Mouse (Mus musculus): ENCODE data around the gene Bora. TPM values are rescaled to one million over a fixed set of nuclear protein-coding genes. Genes with fewer than 3 reads are reported as not detected.

The Bora gene
- 3.5 and 4.0 TPM in 2 replicates for polyA plus RNA-seq (2012; rRNA removed)

DNA sequence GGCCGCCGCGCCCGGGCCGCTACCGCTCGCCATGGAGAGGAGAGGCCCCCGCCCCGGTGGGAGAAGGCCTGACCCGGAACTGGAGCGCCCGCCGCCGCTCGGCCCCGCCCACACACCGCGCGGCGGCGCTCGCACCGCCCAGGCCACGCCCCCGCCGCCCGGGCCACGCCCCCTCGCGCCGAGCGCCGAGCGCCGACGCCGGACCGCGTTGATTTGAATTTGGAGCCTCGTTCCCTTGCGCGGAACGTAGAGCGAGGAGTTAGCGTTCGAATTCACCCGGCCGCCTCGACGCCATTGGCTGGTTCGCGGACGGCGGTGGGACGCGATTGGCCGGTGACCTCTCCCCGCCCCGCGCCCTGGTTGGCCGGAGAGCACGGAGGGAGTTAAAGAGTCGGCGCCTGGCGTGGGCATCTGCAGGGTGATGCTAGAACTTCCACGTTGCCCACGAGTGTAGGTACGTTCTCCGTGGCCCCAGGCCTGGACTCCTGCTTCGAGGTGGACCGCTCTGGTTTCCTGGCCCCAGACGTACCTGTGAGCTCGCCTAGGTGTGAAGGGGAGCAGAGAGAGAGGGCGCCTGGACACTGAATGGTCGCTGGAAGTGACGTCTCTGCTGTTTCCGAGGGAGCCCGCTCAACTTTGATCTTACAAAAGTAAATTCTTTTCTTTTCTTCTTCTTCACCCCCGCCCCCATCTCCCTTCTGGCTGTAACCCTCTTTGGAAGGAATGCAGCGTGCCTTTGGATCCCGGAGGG is at the start of gene Bora, which contains the start of gene Mzt1:
Gene Bora (plus strand): TSS at position 192 of the 751 bp plus-strand sequence.
Gene Mzt1 (minus strand): TSS at position 104 of the 751 bp plus-strand sequence.
- TF ChIP-seq CTCF (IDR thresholded peaks at IDR 0.05; ENCODE audit: extremely low read depth, insufficient read depth, low read length) (no peak), POLR2A (IDR thresholded peaks at IDR 0.05; ENCODE audit: extremely low read depth, insufficient read depth, low read length) (0 out of 2 replicates have a peak, but pooled peaks have one; percentile 28)
- 0 out of 2 replicates have a peak within 1 kb of the TSS, but pooled peaks have one; percentile 61 for H3K27ac ChIP-seq (ENCODE audit: insufficient read depth, low read length)
- peak within 1 kb of the TSS; percentile 77 for H3K4me3 ChIP-seq (ENCODE audit: insufficient read depth, low read length)
- peaks cover 6% of the 10 kb centered on the region for H3K4me1 ChIP-seq (ENCODE audit: control insufficient read depth, insufficient read depth, low read length)

- no peaks in the 10 kb centered on the region for H3K4me1 ChIP-seq (ENCODE audit: control insufficient read depth, insufficient read depth, low read length)
- H3K27ac ChIP-seq (ENCODE audit: insufficient read depth, low read length): no peak overlapping the region
- H3K4me3 ChIP-seq (ENCODE audit: insufficient read depth, low read length): no peak overlapping the region
- no peak for TF ChIP-seq POLR2A (IDR thresholded peaks at IDR 0.05; ENCODE audit: extremely low read depth, insufficient read depth, low read length)
- TF ChIP-seq CTCF (IDR thresholded peaks at IDR 0.05; ENCODE audit: extremely low read depth, insufficient read depth, low read length): no peak
Measured at GRCm38 (mm10) chr14:99010224-99010919, 35.6 kb upstream of the Bora start.

DNA sequence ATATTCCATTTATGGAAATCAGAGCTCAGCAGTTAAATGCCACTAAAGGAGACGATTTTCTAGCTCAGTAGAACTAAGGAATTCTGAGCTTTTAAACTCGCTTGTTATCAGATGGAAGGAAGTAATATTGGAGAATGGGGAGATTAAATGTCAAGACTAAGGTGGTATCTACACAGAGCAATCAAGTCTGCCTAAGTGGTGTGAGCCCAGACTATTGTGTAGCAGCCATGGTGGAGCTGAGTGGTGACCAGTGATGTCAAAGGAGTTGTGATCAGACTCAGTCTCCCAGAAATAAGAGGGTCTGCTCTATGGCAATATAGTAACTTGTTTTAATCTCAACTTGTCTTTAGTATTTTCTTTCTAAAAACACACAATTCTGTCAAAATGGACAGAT is 35.1 kb upstream of the Bora start:
- H3K27ac ChIP-seq (ENCODE audit: insufficient read depth, low read length): no peak overlapping the region
- no peak overlapping the region for H3K4me3 ChIP-seq (ENCODE audit: insufficient read depth, low read length)
- no peaks in the 10 kb centered on the region for H3K4me1 ChIP-seq (ENCODE audit: control insufficient read depth, insufficient read depth, low read length)
- TF ChIP-seq POLR2A (IDR thresholded peaks at IDR 0.05; ENCODE audit: extremely low read depth, insufficient read depth, low read length): no peak
- no peak for TF ChIP-seq CTCF (IDR thresholded peaks at IDR 0.05; ENCODE audit: extremely low read depth, insufficient read depth, low read length)

DNA sequence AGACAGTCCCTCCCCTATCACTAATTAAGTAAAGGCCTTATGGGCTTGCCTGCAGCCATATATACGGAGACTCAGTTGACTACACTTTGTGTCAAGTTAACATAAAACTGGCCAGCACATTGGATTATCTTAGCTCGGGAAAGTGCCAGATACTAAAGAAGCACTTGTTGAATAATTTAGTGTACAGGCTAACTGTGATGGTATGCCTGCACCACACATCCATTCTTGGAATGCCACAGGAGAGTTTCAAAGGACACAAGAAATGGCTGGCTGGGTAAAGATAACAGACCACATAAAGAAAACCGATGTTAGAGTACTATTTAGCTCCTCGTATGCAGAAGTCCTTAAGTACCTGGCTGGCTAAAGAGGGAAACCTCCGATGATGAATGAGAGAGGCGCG is 27.3 kb upstream of the Bora start:
- no peaks in the 10 kb centered on the region for H3K4me1 ChIP-seq (ENCODE audit: control insufficient read depth, insufficient read depth, low read length)
- no peak overlapping the region for H3K4me3 ChIP-seq (ENCODE audit: insufficient read depth, low read length)
- TF ChIP-seq CTCF (IDR thresholded peaks at IDR 0.05; ENCODE audit: extremely low read depth, insufficient read depth, low read length) (no peak), POLR2A (IDR thresholded peaks at IDR 0.05; ENCODE audit: extremely low read depth, insufficient read depth, low read length) (no peak)
- no peak overlapping the region for H3K27ac ChIP-seq (ENCODE audit: insufficient read depth, low read length)

- Histone ChIP-seq H3K4me1 (ENCODE audit: control insufficient read depth, insufficient read depth, low read length) (no peaks in the 10 kb centered on the region), H3K4me3 (ENCODE audit: insufficient read depth, low read length) (no peak overlapping the region), H3K27ac (ENCODE audit: insufficient read depth, low read length) (no peak overlapping the region)
- TF ChIP-seq CTCF (IDR thresholded peaks at IDR 0.05; ENCODE audit: extremely low read depth, insufficient read depth, low read length) (no peak), POLR2A (IDR thresholded peaks at IDR 0.05; ENCODE audit: extremely low read depth, insufficient read depth, low read length) (no peak)
Measured at GRCm38 (mm10) chr14:99019136-99019808, 26.8 kb upstream of the Bora start.

- H3K27ac ChIP-seq (ENCODE audit: insufficient read depth, low read length): no peak overlapping the region
Measured at GRCm38 (mm10) chr14:99022346-99023086, 23.5 kb upstream of the Bora start.

DNA sequence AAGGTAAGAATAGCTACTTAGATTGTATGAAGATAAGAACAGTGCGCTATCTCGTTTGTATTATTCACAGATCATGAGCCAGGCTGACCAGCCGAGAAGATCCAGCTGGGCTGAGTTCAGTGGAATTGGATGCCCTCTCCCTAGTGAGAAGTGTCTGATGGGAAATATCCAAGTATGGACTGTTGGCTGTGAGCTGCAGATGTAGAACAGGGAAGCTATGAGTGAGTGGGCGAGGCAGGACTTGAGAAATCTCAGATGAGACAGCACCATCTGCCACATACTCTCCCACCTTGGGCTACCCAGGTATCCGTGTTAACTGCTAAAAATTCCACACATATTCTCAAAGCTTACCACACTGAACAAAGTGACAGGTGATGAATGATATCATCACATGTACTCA is 16.0 kb upstream of the Bora start:
- Histone ChIP-seq H3K27ac (ENCODE audit: insufficient read depth, low read length) (no peak overlapping the region), H3K4me3 (ENCODE audit: insufficient read depth, low read length) (no peak overlapping the region), H3K4me1 (ENCODE audit: control insufficient read depth, insufficient read depth, low read length) (no peaks in the 10 kb centered on the region)
- TF ChIP-seq CTCF (IDR thresholded peaks at IDR 0.05; ENCODE audit: extremely low read depth, insufficient read depth, low read length): no peak
- TF ChIP-seq POLR2A (IDR thresholded peaks at IDR 0.05; ENCODE audit: extremely low read depth, insufficient read depth, low read length): no peak

More at GRCm38 (mm10) chr14:99022346-99023086, 23.5 kb upstream of the Bora start:
- Histone ChIP-seq H3K4me3 (ENCODE audit: insufficient read depth, low read length) (0 out of 2 replicates have a peak overlapping the region, but pooled peaks have one; percentile 12), H3K4me1 (ENCODE audit: control insufficient read depth, insufficient read depth, low read length) (no peaks in the 10 kb centered on the region)
- TF ChIP-seq POLR2A (IDR thresholded peaks at IDR 0.05; ENCODE audit: extremely low read depth, insufficient read depth, low read length) (no peak), CTCF (IDR thresholded peaks at IDR 0.05; ENCODE audit: extremely low read depth, insufficient read depth, low read length) (no peak)

DNA sequence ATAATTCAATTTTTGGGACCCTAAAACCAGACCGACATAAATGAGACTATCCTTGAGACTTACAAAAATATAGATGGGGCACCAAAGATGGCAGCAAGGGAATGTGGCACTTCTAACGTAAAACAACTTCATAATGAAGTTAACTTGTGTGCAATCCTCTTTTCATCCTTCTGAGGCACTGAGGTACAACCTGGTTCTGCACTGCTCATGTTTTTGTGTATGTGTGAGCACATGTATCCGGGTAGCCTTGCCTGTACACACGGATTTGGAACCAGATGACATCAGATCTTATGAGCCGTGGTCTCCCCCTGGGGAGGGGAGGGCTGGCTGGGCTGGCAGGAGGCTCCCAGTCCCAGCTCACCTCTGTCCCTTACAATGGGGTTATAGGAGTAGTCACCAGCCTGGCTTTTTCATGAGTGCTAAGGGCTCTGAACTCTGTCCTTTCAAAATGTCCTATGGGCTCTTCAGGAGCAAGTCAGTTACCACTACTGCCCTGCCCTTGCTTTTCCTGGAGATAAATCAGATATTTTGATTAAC is 14.6 kb upstream of the Bora start:
- no peak overlapping the region for H3K4me3 ChIP-seq (ENCODE audit: insufficient read depth, low read length)
- no peak overlapping the region for H3K27ac ChIP-seq (ENCODE audit: insufficient read depth, low read length)
- no peaks in the 10 kb centered on the region for H3K4me1 ChIP-seq (ENCODE audit: control insufficient read depth, insufficient read depth, low read length)
- TF ChIP-seq POLR2A (IDR thresholded peaks at IDR 0.05; ENCODE audit: extremely low read depth, insufficient read depth, low read length) (no peak), CTCF (IDR thresholded peaks at IDR 0.05; ENCODE audit: extremely low read depth, insufficient read depth, low read length) (no peak)

All from cortical plate, adult 2 months (tissue).